Mouse (Mus musculus) common myeloid progenitor, adult 5-6 weeks (primary cell): ENCODE results near the gene Tgfbr3l. TPM values are rescaled to one million over a fixed set of nuclear protein-coding genes. Genes with fewer than 3 reads are reported as not detected.

Experiments
- ATAC-seq: replicated peaks from 2 replicates; pipeline ENCODE4 v1.8.0; 2016; ENCODE audit warnings: low read depth, mild to moderate bottlenecking, moderate TSS enrichment, inconsistent platforms; ENCODE audit not compliant: poor library complexity, severe bottlenecking
- total RNA-seq: library from RNA; stranded (forward); fragments of 200-1000, 187-1606 nt; gene quantifications from 2 replicates; pipeline ENCODE4 v1.2.3, GENCODE M21; 2017

The Tgfbr3l gene
- total RNA-seq, 1 experiment from 2014 or later, result 1.5 TPM

DNA sequence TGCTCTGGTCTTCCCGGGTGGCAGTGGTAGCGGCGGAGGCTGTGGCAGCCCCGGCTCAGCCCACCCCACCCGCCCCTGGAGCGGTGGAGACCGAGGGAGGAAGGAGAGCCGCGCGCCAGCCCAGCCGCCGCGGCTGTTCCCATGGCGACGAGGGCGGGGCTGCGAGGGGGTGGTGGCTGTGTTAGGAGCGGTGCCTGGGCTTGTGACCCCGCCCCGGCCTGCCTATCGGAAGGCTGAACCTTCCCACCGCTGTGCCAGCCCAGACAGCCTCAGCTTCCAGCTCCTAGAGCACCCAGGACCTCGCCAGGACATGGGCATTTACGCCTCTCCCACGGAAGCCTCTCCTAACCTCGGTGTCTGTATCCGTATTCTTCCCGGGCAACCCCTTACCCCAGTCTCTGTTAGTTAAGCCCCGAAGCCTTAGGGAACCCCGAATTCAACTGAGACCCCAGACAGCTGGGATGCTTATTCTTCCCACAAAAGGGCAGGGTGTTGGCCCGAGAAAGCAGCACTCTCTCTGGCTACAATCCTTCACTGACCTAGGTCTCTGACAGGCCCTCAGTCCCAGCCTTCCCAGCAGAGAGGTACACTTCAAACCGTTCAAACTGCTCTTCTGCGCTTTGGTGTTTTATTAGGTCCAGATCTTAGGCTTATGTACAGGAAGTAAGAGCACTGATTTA lies 11.3 kb downstream of the Tgfbr3l start, which contains the start of gene Ctxn1:
Gene Ctxn1, minus strand, starts transcription at position 150 of the 680 bp plus-strand sequence.
- peak; percentile 92 for ATAC-seq

DNA sequence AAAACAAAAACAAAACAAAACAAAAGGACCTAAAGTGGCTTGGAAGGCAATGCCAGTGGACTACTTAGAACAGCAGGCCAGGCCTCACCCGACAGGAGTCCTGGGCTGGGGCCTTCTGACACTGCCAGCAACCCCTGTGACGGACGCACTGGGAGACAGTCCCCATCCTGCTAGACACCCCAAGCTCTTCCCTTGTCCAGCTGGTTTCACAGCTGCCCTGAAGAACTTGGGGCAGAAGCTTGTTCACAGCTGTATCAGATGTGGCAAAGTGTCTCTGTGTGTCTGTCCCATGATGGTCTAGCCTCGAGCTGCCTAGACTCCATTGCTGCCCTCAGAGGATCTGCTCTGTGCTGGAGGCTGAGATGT lies 11.8 kb downstream of the Tgfbr3l start:
- ATAC-seq, result no peak

DNA sequence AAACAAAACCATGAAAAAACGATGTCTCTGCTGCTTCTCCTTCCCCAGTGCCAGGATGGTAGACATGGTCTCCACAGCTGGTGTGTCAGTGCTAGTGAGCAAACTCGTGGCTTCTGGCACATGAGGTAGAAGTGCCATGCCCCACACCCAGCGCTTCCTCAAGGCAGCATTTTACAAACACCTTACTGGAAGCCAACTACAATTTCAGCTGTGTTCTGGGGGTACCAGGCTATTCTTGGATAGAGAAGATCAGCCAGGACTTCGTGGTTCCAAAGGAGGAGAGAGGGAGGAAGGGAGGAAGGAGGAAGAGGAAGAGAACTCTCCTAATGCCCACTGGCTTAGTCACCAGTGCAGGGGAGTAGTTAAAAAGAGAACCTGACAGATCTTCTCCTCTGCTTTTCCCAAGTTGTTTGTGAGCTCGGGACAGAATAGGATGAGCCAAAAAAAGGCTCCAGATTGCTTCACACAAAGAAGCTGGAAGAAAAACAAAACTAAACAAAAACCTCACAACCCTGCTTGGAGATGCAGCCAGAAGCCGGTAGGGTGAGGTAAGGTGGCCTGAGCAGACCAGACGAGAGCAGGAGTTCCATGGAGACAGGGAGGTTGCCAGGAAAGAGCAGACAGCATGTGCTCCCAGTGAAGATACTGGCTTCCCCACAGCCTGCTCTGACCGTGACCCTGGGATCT lies 15.2 kb downstream of the Tgfbr3l start:
- no peak for ATAC-seq

- ATAC-seq, result no peak
These were observed 17.3 kb downstream of the Tgfbr3l start for GRCm38 (mm10) chr8:4265160-4265914.

DNA sequence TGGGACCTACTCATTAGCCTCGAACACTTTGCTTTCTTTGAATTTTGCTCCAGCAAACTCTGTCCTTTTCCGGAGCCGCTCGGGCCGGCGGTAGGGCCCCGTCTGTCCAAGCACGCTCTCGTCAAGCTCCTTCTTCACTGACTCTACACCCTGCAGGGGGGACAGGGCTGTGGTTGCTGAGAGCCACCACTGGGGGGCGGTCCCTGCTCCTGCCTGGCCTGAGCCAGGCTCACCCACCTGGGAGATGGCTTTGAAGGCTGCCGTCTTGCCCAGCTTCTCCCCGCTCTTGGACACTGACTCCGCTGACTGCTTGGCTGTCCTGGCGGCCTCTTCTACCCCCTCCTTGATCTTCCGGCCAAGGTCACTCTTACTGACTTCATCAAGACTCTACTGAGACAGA lies 19.6 kb downstream of the Tgfbr3l start:
- ATAC-seq, result peak; percentile 87

DNA sequence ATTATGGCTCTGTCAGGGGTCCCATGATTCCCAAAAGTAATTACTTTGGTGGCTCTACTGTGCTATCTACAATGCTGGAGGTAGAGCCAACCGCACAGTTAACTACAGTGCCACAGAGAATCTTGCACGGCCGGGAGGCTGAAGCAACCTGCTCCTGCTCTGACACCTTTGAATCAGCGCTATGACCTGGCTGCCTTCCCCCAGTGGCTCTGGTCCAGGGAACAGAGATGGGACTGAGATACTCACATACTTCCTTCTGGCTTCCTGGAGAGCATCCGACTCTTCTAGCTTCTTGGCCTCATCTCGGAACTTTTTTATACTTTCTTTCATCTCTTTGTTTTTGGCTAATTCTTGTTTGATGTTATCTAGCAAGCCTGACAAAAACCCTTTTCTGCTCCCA lies 21.6 kb downstream of the Tgfbr3l start:
- ATAC-seq, result no peak

GRCm38 (mm10) chr8:4275275-4276110 lies 27.5 kb downstream of the Tgfbr3l start, which contains the start of gene Timm44:
TSS of gene Timm44 (minus strand) at chr8:4275913.
- peak; percentile 100 for ATAC-seq

- no peak; the same call in 1 of the 2 replicates for ATAC-seq
These were observed 28.1 kb downstream of the Tgfbr3l start for GRCm38 (mm10) chr8:4276111-4276465.

DNA sequence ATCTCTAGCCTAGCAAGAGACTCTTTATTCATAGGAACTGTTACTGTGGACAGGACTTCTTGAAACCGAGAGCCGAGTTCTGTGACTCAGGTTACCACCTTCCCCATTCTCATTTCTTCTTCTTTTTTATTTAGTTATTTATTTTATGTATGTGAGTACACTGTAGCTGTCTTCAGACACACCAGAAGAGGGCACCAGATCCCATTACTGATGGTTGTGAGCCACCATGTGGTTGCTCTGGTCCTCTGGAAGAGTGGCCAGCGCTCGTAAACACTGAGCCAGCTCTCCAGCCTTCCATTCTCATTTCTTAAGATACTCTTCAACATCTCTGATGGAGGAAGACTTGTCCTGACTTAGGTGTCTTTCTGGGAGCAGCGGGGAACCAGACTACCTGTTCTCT lies 44.7 kb downstream of the Tgfbr3l start:
- ATAC-seq, result no peak

DNA sequence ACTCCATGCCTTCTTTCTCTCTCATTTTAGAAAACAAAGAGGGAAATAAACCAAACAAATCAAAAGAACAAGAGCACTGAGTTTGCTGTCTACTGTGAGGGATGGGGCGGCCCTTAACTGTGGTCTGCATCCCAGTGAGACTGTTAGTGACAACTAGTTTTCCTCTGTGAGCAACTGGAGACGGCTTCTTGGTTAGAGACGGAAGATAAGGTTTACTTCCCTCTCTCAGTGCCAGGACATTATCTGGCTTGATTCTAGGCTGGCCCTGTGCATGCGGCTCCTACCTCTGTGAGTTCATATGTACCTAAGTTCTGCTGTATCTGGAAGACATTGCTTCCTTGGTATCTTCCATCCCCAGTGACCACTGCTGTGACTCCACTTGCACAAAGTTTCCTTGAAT lies 49.8 kb downstream of the Tgfbr3l start:
- peak; percentile 45 for ATAC-seq

Other genes with a start within 250 kb of the Tgfbr3l start
- not detected in 2 replicates for gene Cd209f, start 142.4 kb upstream of the Tgfbr3l start, total RNA-seq
- gene Cd209g, start 114.1 kb upstream of the Tgfbr3l start, total RNA-seq, result not detected in 2 replicates
- 11.1 and 12.1 TPM in 2 replicates for gene Evi5l, start 81.6 kb upstream of the Tgfbr3l start, total RNA-seq
- gene Prr36, start 30.8 kb upstream of the Tgfbr3l start, total RNA-seq, result 0.15 and 0.18 TPM in 2 replicates
- not detected in 2 replicates for gene Lrrc8e, start 21.4 kb upstream of the Tgfbr3l start, total RNA-seq
- gene Map2k7, start 9.5 kb upstream of the Tgfbr3l start, total RNA-seq, result 25.8 and 43.9 TPM in 2 replicates
- gene Gm49320, start 9.3 kb upstream of the Tgfbr3l start, total RNA-seq, result 0.10 TPM in 1 of 2 replicates, not detected in the other
- gene Snapc2, start 4.9 kb downstream of the Tgfbr3l start, total RNA-seq, result 15.0 and 15.3 TPM in 2 replicates
- 2.1 and 4.9 TPM in 2 replicates for gene Ctxn1, start 11.1 kb downstream of the Tgfbr3l start, total RNA-seq
- gene Timm44, start 27.7 kb downstream of the Tgfbr3l start, total RNA-seq, result 135 and 169 TPM in 2 replicates
- gene Ccl25, start 77.0 kb downstream of the Tgfbr3l start, total RNA-seq, result 9.4 and 16.7 TPM in 2 replicates
- gene Elavl1, start 77.2 kb downstream of the Tgfbr3l start, total RNA-seq, result 93.7 and 124 TPM in 2 replicates
- gene Cers4, start 244.8 kb downstream of the Tgfbr3l start, total RNA-seq, result 5.8 and 8.7 TPM in 2 replicates